Mouse (Mus musculus): ENCODE data around the gene Snrnp200. TPM values are rescaled to one million over a fixed set of nuclear protein-coding genes. Genes with fewer than 3 reads are reported as not detected.

Gene Snrnp200
- polyA plus RNA-seq, 1 experiment, result 3.3 TPM

- Histone ChIP-seq H3K4me3 (replicated peaks) (no peak overlapping the region), H3K36me3 (replicated peaks; ENCODE audit: low read length) (no peaks in the 10 kb centered on the region), H3K27me3 (replicated peaks) (no peaks in the 10 kb centered on the region), H3K9me3 (no peaks in the 10 kb centered on the region), H3K4me1 (peaks cover 49% of the 10 kb centered on the region)
- TF ChIP-seq GATA1 (IDR thresholded peaks at IDR 0.05; ENCODE audit: borderline replicate concordance, low read length), result no peak
- TF ChIP-seq FLI1 (IDR thresholded peaks at IDR 0.05; ENCODE audit: low read length), result no peak
Measured at GRCm38 (mm10) chr2:127272806-127273205, 64.6 kb downstream of the Snrnp200 start.

- no peaks in the 10 kb centered on the region for H3K36me3 ChIP-seq (replicated peaks; ENCODE audit: low read length)
- H3K4me3 ChIP-seq (replicated peaks), result no peak overlapping the region
- H3K9me3 ChIP-seq, result no peaks in the 10 kb centered on the region
- TF ChIP-seq FLI1 (IDR thresholded peaks at IDR 0.05; ENCODE audit: low read length), result no peak
- no peak for TF ChIP-seq GATA1 (IDR thresholded peaks at IDR 0.05; ENCODE audit: borderline replicate concordance, low read length)
- H3K27me3 ChIP-seq (replicated peaks), result no peaks in the 10 kb centered on the region
- peaks cover 40% of the 10 kb centered on the region for H3K4me1 ChIP-seq
Measured at GRCm38 (mm10) chr2:127274590-127274989, 66.4 kb downstream of the Snrnp200 start.

GRCm38 (mm10) chr2:127275551-127276320 lies 67.5 kb downstream of the Snrnp200 start:
- TF ChIP-seq GATA1 (IDR thresholded peaks at IDR 0.05; ENCODE audit: borderline replicate concordance, low read length), result no peak
- no peak for TF ChIP-seq FLI1 (IDR thresholded peaks at IDR 0.05; ENCODE audit: low read length)
- H3K27me3 ChIP-seq (replicated peaks), result no peaks in the 10 kb centered on the region
- no peak overlapping the region for H3K4me3 ChIP-seq (replicated peaks)
- H3K36me3 ChIP-seq (replicated peaks; ENCODE audit: low read length), result no peaks in the 10 kb centered on the region
- peaks cover 44% of the 10 kb centered on the region for H3K4me1 ChIP-seq
- H3K9me3 ChIP-seq, result no peaks in the 10 kb centered on the region

GRCm38 (mm10) chr2:127278162-127278561 lies 70.0 kb downstream of the Snrnp200 start:
- Histone ChIP-seq H3K4me3 (replicated peaks) (no peak overlapping the region), H3K27me3 (replicated peaks) (no peaks in the 10 kb centered on the region), H3K9me3 (no peaks in the 10 kb centered on the region), H3K36me3 (replicated peaks; ENCODE audit: low read length) (no peaks in the 10 kb centered on the region), H3K4me1 (peaks cover 34% of the 10 kb centered on the region)
- TF ChIP-seq GATA1 (IDR thresholded peaks at IDR 0.05; ENCODE audit: borderline replicate concordance, low read length) (no peak), FLI1 (IDR thresholded peaks at IDR 0.05; ENCODE audit: low read length) (no peak)

Other genes starting within 250 kb of the Snrnp200 start
- gene Ap4e1, start 199.7 kb upstream of the Snrnp200 start, polyA plus RNA-seq (2012; ENCODE audit: insufficient read depth, low replicate concordance), result 0.30 TPM in 1 of 2 replicates, not detected in the other
- 9.9 TPM in 1 of 2 replicates, not detected in the other for gene Blvra, start 137.7 kb upstream of the Snrnp200 start, polyA plus RNA-seq (2012; ENCODE audit: insufficient read depth, low replicate concordance)
- 2.4 and 4.2 TPM in 2 replicates for gene Ncaph, start 74.4 kb upstream of the Snrnp200 start, polyA plus RNA-seq (2012; ENCODE audit: insufficient read depth, low replicate concordance)
- gene Itpripl1, start 64.9 kb upstream of the Snrnp200 start, polyA plus RNA-seq (2012; ENCODE audit: insufficient read depth, low replicate concordance), result 1.4 TPM in 1 of 2 replicates, not detected in the other
- 0.11 TPM in 1 of 2 replicates, not detected in the other for gene 1810024B03Rik, start 106 bp upstream of the Snrnp200 start, polyA plus RNA-seq (2012; ENCODE audit: insufficient read depth, low replicate concordance)
- 12.4 TPM in 1 of 2 replicates, not detected in the other for gene Ciao1, start 39.4 kb downstream of the Snrnp200 start, polyA plus RNA-seq (2012; ENCODE audit: insufficient read depth, low replicate concordance)
- gene Tmem127, start 39.5 kb downstream of the Snrnp200 start, polyA plus RNA-seq (2012; ENCODE audit: insufficient read depth, low replicate concordance), result 11.3 and 45.4 TPM in 2 replicates
- gene Stard7, start 61.8 kb downstream of the Snrnp200 start, polyA plus RNA-seq (2012; ENCODE audit: insufficient read depth, low replicate concordance), result 8.9 and 9.8 TPM in 2 replicates
- 3.9 and 14.6 TPM in 2 replicates for gene Dusp2, start 127.8 kb downstream of the Snrnp200 start, polyA plus RNA-seq (2012; ENCODE audit: insufficient read depth, low replicate concordance)
- gene Astl, start 130.3 kb downstream of the Snrnp200 start, polyA plus RNA-seq (2012; ENCODE audit: insufficient read depth, low replicate concordance), result not detected in 2 replicates
- gene Adra2b, start 154.8 kb downstream of the Snrnp200 start, polyA plus RNA-seq (2012; ENCODE audit: insufficient read depth, low replicate concordance), result not detected in 2 replicates
- not detected in 2 replicates for gene Gpat2, start 216.8 kb downstream of the Snrnp200 start, polyA plus RNA-seq (2012; ENCODE audit: insufficient read depth, low replicate concordance)
- gene Fahd2a, start 236.2 kb downstream of the Snrnp200 start, polyA plus RNA-seq (2012; ENCODE audit: insufficient read depth, low replicate concordance), result 15.2 TPM in 1 of 2 replicates, not detected in the other

Measured in megakaryocyte, embryonic 14.5 days (primary cell).